Mouse (Mus musculus) limb, embryonic 12.5 days (tissue): ENCODE measurements around the gene Atp6v1b1. TPM values are rescaled to one million over a fixed set of nuclear protein-coding genes. Genes with fewer than 3 reads are reported as not detected.

Source experiments
- ATAC-seq: fragments of 200-750 bp; cut with Nextera tagmentation; 2 replicates; pipeline ENCODE4 v1.8.0; 2017; ENCODE audit warnings: low read depth, moderate TSS enrichment; ENCODE audit not compliant: insufficient number of reproducible peaks, insufficient read depth, low FRiP score, low TSS enrichment
- H3K27ac ChIP-seq: fragments of 300-500 bp; sonication (generic); 2 replicates; pipeline ENCODE4 v1.5.1; 2016; ENCODE audit warnings: mild to moderate bottlenecking, moderate library complexity
- H3K27me3 ChIP-seq: fragments of 300-500 bp; sonication (generic); 2 replicates; pipeline ENCODE4 v1.6.1; 2016; ENCODE audit warnings: mild to moderate bottlenecking, moderate library complexity
- H3K36me3 ChIP-seq: fragments of 300-500 bp; sonication (generic); 2 replicates; pipeline ENCODE4 v1.6.1; 2016; ENCODE audit warnings: mild to moderate bottlenecking, moderate library complexity
- H3K4me1 ChIP-seq: fragments of 300-500 bp; sonication (generic); replicated peaks from 2 replicates; pipeline ENCODE4 v1.6.1; 2016
- H3K4me2 ChIP-seq: fragments of 300-500 bp; sonication (generic); 2 replicates; pipeline ENCODE4 v1.6.1; 2016; ENCODE audit warnings: mild to moderate bottlenecking, moderate library complexity
- H3K4me3 ChIP-seq: fragments of 300-500 bp; sonication (generic); replicated peaks from 2 replicates; pipeline ENCODE4 v1.5.1; 2016; ENCODE audit warnings: mild to moderate bottlenecking
- H3K9ac ChIP-seq: fragments of 300-500 bp; sonication (generic); replicated peaks from 2 replicates; pipeline ENCODE4 v1.6.1; 2016; ENCODE audit warnings: mild to moderate bottlenecking, moderate library complexity
- H3K9me3 ChIP-seq: fragments of 300-500 bp; sonication (generic); 2 replicates; pipeline ENCODE4 v1.6.1; 2016; ENCODE audit warnings: mild to moderate bottlenecking, moderate library complexity
- WGBS: fragments of 180-500 bp; shearing (Covaris S2); methylation state at CpG from one replicate; pipeline ENCODE4 v1.1.7; 2016; 5-methylcytosine and 5-hydroxymethylcytosine counted together
- polyA plus RNA-seq: library from polyadenylated mRNA; unstranded; fragments of >200 nt; fragmentation: Nextera tagmentation; extraction: Ambion mirVana; gene quantifications from 2 replicates; pipeline ENCODE4 v1.2.1, GENCODE M21; 2016

Atp6v1b1 gene
- polyA plus RNA-seq, 1 experiment from 2014 or later = not detected

DNA sequence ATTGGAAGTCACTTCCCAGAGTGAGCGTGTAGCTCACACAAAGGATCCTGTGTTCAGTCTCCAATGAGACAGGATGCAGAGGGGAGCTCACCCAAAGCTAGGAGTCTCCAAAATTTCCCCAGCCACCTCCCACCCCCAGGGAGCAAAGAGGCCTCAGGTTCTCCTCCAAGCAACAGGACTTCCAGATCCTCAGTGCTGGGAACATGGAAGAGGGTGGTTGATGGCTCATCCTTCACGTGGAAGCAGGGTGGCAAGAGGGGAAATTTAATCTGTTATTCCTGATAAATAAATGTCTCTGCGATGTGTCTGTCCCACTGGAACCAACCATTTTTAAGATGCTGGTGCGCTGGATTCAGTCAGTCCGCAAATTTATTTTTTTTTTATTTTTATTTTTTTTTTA lies 38.1 kb upstream of the Atp6v1b1 start:
- Histone ChIP-seq H3K4me2 (no peak overlapping the region), H3K4me1 (peaks cover 20% of the 10 kb centered on the region), H3K27ac (no peak overlapping the region), H3K4me3 (no peak overlapping the region), H3K9me3 (no peaks in the 10 kb centered on the region), H3K9ac (no peak overlapping the region), H3K27me3 (peaks cover 94% of the 10 kb centered on the region), H3K36me3 (no peaks in the 10 kb centered on the region)
- no peak for ATAC-seq
- 15% methylated on average over 5 of the region's 5 CpGs for WGBS

DNA sequence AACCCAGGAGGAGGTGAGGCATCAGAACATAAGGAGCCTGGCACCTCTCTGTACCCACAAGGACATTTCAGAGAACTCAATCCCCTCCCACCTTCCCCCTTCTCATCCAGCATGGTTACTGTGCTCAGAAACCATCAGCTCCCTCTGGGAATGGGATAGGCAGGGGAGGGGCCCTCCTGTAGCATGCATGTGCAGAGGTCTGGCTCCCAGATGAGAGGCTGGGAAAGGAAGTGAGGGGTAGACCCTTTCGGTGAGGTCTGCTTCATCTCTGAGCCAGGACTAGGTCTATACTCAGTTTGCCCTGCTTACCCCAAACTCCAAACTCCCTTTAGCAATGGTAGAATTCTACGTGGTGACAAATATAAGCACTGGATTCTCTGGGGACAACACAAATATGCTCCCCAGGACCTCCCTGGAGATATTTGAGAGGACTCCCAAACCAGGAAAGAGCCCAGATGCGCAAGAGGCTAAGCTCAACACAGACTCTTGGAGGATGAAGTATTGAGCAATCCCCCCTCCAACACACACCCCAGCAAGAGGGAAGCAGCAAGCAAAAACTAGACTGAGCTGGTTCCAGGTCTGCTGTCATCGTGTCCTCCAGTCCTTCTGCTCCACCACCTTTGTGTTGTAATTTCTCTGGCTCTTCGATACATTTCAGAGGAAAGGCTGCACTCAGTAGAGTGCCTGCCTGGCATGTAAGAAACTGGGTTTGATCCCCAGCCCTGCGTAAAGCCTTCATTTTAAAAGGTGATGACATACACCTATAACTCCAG lies 34.9 kb upstream of the Atp6v1b1 start:
- no peak for ATAC-seq
- WGBS = 7% methylated on average over 6 of the region's 6 CpGs

DNA sequence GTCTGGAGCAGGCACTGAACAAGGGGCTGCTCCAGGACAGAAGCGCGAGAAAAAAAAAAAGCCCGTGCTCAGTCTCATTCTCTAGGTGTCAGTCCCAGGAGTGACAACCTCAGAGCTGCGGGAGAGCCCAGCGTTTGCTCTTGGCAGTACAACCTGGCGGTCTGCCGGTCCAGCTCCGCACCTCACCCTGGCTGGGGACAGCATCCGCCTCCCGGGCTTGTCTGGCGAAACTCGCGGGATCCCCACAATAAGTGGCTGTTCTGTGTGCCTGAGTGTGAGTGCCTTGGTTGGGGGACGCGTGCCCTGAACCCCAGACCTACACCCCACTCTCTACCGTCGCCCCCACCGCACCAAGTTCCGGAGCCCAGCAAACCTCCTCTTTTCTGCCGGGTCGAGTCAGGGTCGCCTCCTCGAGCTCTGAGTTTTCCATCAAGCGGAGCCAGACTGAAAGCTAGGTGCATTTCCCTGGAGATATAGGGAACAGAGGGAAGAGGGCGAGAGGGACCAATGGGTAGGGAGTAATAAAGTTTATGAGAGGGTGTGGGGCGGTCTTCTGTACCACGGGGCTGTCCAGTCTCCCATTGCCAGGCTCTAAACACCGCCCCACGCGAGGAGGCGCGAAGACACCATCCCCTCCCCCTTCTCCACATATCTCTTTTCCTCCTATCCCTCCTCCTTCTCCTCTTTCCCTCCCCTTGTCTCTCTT lies 32.3 kb upstream of the Atp6v1b1 start:
- no peaks in the 10 kb centered on the region for H3K36me3 ChIP-seq
- H3K9me3 ChIP-seq = no peaks in the 10 kb centered on the region
- H3K9ac ChIP-seq = no peak overlapping the region
- H3K27me3 ChIP-seq = peaks cover 100% of the 10 kb centered on the region
- H3K4me3 ChIP-seq = peak overlapping the region; percentile 47
- peak overlapping the region; percentile 79 for H3K4me2 ChIP-seq
- ATAC-seq = peak; percentile 1; the same call in 1 of the 2 replicates
- no peak overlapping the region for H3K27ac ChIP-seq
- WGBS = under 1% methylated on average over 32 of the region's 32 CpGs
- peaks cover 40% of the 10 kb centered on the region for H3K4me1 ChIP-seq

More for the DNA sequence above, 34.9 kb upstream of the Atp6v1b1 start:
- H3K36me3 ChIP-seq = no peaks in the 10 kb centered on the region
- peaks cover 99% of the 10 kb centered on the region for H3K27me3 ChIP-seq
- no peak overlapping the region for H3K27ac ChIP-seq
- no peak overlapping the region for H3K9ac ChIP-seq
- H3K4me3 ChIP-seq = no peak overlapping the region
- peaks cover 33% of the 10 kb centered on the region for H3K4me1 ChIP-seq
- H3K4me2 ChIP-seq = no peak overlapping the region
- no peaks in the 10 kb centered on the region for H3K9me3 ChIP-seq

GRCm38 (mm10) chr6:83711067-83711675 lies 31.6 kb upstream of the Atp6v1b1 start, which contains the start of gene Vax2:
Vax2 (plus strand) TSS chr6:83711264.
- Histone ChIP-seq H3K4me3 (peak within 1 kb of the TSS; percentile 47), H3K4me2 (peak within 1 kb of the TSS; percentile 79), H3K9ac (peak within 1 kb of the TSS; percentile 31; the same call in 1 of the 2 replicates), H3K27me3 (peaks cover 100% of the 10 kb centered on the region), H3K27ac (no peak within 1 kb of the TSS), H3K4me1 (peaks cover 44% of the 10 kb centered on the region), H3K36me3 (no peaks in the 10 kb centered on the region), H3K9me3 (no peaks in the 10 kb centered on the region)
- under 1% methylated on average over 46 of the region's 46 CpGs for WGBS
- ATAC-seq = peak; percentile 79

DNA sequence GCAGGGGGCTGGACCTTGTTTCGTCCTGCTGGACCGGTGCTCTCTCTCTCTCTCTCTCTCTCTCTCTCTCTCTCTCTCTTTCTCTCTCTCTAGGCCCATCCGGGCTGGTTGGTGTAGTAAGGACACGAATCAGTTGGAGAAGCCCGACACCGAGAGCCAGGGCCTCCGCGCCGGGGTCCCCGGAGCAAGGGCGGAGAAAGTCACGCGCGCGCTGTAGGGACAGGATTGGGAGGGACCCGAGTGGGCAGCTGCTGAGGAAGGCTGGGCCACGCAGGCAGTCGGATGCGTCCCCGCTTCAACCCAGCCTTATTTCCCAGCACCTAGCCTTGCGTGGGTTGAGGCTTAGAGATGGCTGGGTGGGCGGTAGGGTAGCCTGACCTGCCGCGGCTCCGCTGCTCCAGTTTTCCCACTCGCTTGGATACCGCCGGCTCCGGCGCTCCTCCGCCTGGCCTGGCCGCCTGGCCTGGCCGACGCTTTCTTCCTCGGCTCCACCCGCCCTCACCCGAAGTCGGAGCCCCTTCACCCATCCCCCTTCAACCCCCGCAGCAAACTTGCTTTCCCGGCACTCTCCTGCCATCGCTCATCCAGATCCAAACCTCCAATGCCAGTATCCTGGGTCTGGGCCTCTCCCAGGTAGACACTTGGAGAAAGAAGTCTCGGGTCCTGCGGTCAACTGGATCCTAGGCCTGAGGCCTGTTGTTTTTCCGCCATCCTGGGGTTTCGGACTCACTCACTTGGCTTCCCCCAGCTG lies 30.9 kb upstream of the Atp6v1b1 start:
- peaks cover 43% of the 10 kb centered on the region for H3K4me1 ChIP-seq
- ATAC-seq = no peak
- H3K9ac ChIP-seq = peak overlapping the region; percentile 31; the same call in 1 of the 2 replicates
- peaks cover 98% of the 10 kb centered on the region for H3K27me3 ChIP-seq
- 1% methylated on average over 45 of the region's 45 CpGs for WGBS
- H3K4me2 ChIP-seq = peak overlapping the region; percentile 79
- H3K9me3 ChIP-seq = no peaks in the 10 kb centered on the region
- H3K27ac ChIP-seq = no peak overlapping the region
- H3K4me3 ChIP-seq = peak overlapping the region; percentile 47
- no peaks in the 10 kb centered on the region for H3K36me3 ChIP-seq

- WGBS = 6% methylated on average over 12 of the region's 12 CpGs
- H3K27ac ChIP-seq = no peak overlapping the region
- H3K36me3 ChIP-seq = no peaks in the 10 kb centered on the region
- no peak overlapping the region for H3K4me2 ChIP-seq
- H3K9me3 ChIP-seq = no peaks in the 10 kb centered on the region
- no peak overlapping the region for H3K4me3 ChIP-seq
- no peak for ATAC-seq
- peaks cover 31% of the 10 kb centered on the region for H3K4me1 ChIP-seq
- H3K9ac ChIP-seq = no peak overlapping the region
- H3K27me3 ChIP-seq = peaks cover 98% of the 10 kb centered on the region
Measured at GRCm38 (mm10) chr6:83713271-83714136, 29.3 kb upstream of the Atp6v1b1 start.

GRCm38 (mm10) chr6:83714221-83715123 lies 28.3 kb upstream of the Atp6v1b1 start:
- Histone ChIP-seq H3K9me3 (no peaks in the 10 kb centered on the region), H3K4me2 (peak overlapping the region; percentile 11; the same call in 1 of the 2 replicates), H3K27ac (no peak overlapping the region), H3K4me3 (no peak overlapping the region), H3K4me1 (peaks cover 31% of the 10 kb centered on the region), H3K27me3 (peaks cover 97% of the 10 kb centered on the region), H3K36me3 (no peaks in the 10 kb centered on the region), H3K9ac (no peak overlapping the region)
- 2% methylated on average over 34 of the region's 34 CpGs for WGBS
- no peak for ATAC-seq

DNA sequence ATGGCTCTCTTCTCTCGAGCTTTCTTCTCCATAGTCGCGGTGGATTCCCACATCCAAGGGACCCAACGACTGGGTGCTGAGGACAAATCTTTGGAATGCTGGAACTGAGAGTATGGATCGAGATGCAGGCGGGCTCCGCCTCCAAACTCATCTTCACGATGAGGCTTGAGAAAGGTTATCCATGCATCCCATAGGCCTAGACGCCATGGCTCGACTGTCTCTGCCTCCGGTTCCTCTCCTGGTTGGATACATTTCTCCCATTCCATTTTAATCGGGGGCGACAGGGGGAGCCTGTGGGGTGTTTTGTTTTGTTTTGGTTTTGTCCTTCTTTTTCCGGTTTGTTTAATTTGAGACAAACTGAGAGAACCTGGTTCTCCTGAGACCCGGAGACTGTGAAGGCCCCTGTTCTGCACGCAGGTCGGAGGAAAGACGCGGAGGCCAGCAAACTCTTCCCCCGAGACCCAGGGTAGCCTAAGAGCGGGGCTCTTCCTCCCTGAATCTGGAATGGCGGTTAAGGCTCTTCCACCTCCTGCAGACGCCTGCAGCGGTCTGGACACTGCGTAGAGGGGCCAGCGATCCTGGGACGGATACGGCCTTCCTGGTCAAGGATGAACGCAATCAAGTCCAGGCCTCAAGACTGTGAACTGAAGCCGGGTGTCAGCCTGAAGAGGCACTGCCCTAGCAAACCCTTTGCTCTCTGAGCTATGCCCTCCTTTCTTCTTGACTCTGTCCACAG lies 27.2 kb upstream of the Atp6v1b1 start:
- no peak overlapping the region for H3K9ac ChIP-seq
- no peak overlapping the region for H3K27ac ChIP-seq
- H3K27me3 ChIP-seq = peaks cover 95% of the 10 kb centered on the region
- H3K4me3 ChIP-seq = peak overlapping the region; percentile 8; the same call in 1 of the 2 replicates
- 3% methylated on average over 30 of the region's 30 CpGs for WGBS
- peaks cover 26% of the 10 kb centered on the region for H3K4me1 ChIP-seq
- no peaks in the 10 kb centered on the region for H3K36me3 ChIP-seq
- no peaks in the 10 kb centered on the region for H3K9me3 ChIP-seq
- no peak overlapping the region for H3K4me2 ChIP-seq
- no peak for ATAC-seq

GRCm38 (mm10) chr6:83717026-83717425 lies 25.8 kb upstream of the Atp6v1b1 start:
- Histone ChIP-seq H3K4me1 (peaks cover 12% of the 10 kb centered on the region), H3K9ac (no peak overlapping the region), H3K27me3 (peaks cover 95% of the 10 kb centered on the region), H3K4me3 (no peak overlapping the region), H3K9me3 (no peaks in the 10 kb centered on the region), H3K4me2 (no peak overlapping the region), H3K36me3 (no peaks in the 10 kb centered on the region), H3K27ac (no peak overlapping the region)
- no peak for ATAC-seq
- 3% methylated on average over 8 of the region's 8 CpGs for WGBS
